Mouse (Mus musculus) layer of hippocampus, postnatal 25 days (tissue): Measurements from ENCODE around the gene Rorc. TPM values are rescaled to one million over a fixed set of nuclear protein-coding genes. Genes with fewer than 3 reads are reported as not detected.

Source experiments
- DNase-seq, 2 experiments: peaks; one replicate each; pipeline ENCODE4 v3.0.0; 2022; ENCODE audit warnings: mixed read lengths in 2 of 2, low spot score in 1 of 2; ENCODE audit errors: extremely low spot score in 1 of 2
- total RNA-seq, 2 experiments: library from RNA; stranded (reverse); gene quantifications; 2 replicates each; pipeline ENCODE4 v1.2.3; 2021

Gene Rorc
- under 1 TPM; 0.52 to 0.57 TPM for total RNA-seq

GRCm38 (mm10) chr3:94372641-94373040 lies at the start of gene Rorc:
Rorc (plus strand) TSS chr3:94372794.
- no peak for DNase-seq

GRCm38 (mm10) chr3:94328681-94329080 lies 43.9 kb upstream of the Rorc start:
- no peak for DNase-seq

DNA sequence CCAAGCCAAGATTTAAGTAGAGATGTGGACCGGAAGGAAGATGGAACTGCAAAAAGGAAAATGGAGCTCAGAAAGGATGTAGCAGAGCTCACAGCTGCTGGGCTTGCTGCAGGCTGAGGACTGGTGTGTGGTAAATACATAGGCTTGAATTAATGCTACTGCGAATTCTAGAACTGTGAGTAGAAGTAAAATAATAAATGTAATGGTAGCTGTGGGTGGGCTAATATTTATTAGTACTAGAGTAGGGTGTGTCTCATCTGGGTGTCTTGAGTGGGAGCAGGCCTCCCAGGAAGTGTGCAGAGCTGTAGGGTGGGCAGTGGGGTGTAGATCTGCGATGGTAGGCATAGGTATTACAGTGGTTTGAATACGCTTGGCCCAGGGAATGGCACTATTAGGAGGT lies 38.2 kb upstream of the Rorc start:
- no peak for DNase-seq

DNA sequence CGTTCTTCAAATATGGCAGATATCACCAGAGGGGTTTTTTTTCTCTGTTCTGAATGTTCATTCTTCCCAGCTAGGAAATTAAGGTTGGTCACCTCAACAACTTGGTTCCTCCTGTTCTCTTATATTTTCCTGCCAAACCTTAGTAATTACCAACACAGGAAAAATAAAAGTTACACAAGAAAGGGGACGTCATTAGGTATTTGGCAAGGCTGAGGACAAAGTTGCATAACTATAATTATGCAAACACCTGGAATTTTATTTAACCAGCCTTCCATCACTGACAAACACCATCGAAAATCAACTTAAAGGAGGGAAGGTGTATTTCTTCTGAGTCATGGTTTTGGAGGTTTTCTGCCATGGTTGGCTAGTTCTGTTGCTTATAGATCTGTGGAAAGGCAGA lies 34.1 kb upstream of the Rorc start:
- no peak for DNase-seq

DNA sequence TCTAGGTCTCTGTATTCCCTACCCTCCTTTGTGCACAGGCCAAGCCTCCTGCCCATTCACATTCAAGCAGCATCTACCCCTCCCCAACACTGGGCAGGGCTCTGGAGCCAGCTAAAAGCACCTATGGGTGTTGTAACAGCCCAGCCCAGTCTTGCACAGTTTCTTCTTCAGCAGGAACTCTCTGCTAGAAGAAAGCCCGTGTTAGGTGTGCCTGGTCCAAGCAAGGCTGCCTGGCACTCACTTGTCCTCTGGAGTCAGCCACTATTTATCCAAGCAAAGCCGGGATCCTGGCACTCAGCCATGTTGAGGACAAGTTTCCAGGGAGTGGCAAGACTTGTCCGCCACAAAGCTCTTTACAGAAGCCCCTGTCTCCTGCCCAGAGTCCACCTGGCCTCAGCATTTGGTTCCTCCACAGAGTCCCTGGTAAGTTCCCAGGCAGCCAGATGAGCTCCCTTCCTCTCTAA lies 30.6 kb upstream of the Rorc start, which contains the start of gene Them5:
Gene Them5 (plus strand): TSS at position 141 of the 464 bp plus-strand sequence.
- DNase-seq: no peak

GRCm38 (mm10) chr3:94342552-94342951 lies 30.0 kb upstream of the Rorc start:
- DNase-seq: no peak

GRCm38 (mm10) chr3:94344182-94344581 lies 28.4 kb upstream of the Rorc start:
- DNase-seq: no peak

DNA sequence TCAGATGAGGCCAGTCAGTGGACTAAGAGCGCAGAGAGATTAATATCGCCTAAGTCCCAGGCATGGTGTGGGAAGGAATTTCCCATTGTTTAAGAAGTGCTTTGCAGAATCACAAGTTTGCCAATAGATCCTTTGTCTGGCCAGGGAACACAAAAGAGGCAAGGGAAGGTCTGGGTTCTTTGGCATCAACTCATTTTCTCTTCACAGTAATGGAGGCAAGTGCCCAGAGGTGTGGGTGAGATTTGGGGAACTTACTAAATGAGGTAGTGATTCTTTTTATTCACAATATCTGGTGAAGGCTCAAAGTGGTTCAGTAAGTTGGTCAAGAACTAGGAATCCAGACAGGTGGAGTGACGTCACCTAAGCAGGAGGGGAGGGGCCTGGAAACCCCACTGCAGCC lies 27.7 kb upstream of the Rorc start:
- no peak for DNase-seq

DNA sequence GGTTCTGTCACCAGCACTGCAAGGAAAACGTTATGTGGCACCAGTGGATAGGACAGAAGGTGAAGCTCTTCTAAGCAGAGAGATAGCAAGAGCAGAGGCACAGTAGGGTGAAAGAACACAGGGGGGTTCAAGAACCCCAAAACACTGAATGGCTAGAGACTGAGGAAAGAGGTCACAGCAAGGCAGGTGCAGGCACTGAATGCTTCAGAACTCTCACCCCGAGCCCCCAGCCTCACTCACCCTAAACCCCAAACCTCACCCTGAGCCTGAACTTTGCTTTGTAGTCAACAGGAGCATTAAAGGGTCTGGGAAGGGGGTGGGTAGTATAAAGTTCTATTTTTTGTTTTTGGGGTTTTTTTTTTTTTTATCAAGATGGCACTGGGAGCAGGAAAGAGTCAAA lies 24.4 kb upstream of the Rorc start:
- DNase-seq: no peak

- peak in 1 of 2 experiments; percentile 47 for DNase-seq
These were observed 11.8 kb upstream of the Rorc start for GRCm38 (mm10) chr3:94360812-94361211.

- no peak for DNase-seq
These were observed 10.5 kb upstream of the Rorc start, which contains the start of gene C2cd4d for GRCm38 (mm10) chr3:94362138-94362537. C2cd4d (plus strand) TSS chr3:94362438.

GRCm38 (mm10) chr3:94363291-94364153 lies 9.1 kb upstream of the Rorc start:
- peak; percentile 24 to 42 for DNase-seq

- no peak for DNase-seq
These were observed 8.5 kb upstream of the Rorc start for GRCm38 (mm10) chr3:94364154-94364526.

DNA sequence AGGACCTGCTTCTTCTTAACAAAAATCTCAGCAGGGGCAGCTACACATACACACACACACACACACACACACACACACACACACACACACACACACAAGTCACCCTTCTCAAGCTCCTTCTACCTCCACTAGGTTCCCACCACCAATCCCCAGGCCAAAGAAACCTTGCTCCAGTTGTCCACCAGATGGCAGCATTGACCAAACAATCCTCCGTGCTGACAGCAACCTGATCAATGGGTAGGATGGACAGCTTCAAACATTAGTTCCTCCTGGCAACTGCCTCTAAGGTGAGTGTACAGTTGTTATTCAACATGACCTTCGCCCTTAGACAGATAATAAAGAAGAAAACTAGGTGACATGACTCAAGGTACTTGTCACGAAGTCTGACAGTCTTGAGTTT lies 5.8 kb upstream of the Rorc start:
- DNase-seq: peak; percentile 67 to 85

- DNase-seq: no peak
These were observed 5.1 kb upstream of the Rorc start for GRCm38 (mm10) chr3:94367511-94367910.

DNA sequence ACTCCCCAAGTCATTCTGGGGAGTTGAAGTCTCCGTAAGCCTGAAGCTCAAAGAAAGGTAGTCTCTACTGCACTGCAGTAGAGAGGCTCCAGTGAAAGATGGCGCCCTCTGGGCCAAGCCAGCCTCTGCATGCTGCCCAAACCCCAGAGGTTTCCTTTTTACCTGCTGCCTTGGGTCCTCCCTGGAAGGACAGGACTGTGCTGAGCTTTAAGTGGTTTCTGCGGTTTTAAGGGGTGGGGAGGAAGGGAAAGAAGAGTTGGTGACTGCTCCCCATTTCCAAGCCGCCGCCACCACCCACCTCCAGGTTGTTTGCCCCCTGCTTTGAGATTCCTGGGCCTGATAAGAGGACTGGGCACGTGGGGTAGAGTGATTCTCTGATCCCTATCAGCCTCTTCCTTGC lies 4.0 kb upstream of the Rorc start:
- DNase-seq: no peak

DNA sequence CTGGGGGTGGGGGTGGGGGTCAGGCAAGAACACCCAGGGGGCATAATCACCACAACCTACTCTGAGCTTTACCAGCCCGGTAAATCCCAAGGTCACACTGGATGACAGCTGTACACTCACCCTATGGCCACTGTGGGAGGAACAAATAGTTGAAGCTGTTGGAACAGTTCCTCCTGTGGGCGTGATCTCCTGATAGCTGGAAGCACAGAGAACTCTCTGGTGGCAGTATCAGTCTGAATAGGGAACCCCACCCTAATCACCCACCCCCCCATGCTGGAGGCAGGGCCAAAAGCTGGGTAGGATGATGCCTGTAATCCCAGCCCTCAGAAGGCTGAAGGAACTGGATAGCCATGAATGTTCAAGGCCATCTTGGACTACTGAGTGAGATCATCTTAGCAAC lies 2.9 kb upstream of the Rorc start:
- DNase-seq: no peak

DNA sequence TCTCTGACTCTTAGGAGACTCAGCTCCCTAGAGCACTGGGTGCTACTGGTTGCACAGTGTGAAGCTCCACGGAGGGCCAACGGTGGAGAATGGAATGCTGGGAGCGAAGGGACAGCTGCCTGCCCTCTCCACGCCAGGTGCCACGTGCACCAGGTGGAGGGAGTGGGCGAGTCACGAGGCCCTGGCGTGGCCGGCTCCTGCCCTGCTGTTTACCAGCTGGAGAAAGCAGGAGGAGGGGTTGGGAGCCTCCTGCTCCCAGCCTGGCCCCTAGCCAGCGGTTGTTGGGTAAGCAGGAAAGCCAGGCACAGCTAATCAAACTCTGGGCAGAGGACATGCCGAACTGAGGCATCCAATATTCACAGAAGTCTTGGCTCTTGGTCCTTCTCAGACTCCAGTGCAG lies 957 bp upstream of the Rorc start:
- DNase-seq: peak in 1 of 2 experiments; percentile 51

DNA sequence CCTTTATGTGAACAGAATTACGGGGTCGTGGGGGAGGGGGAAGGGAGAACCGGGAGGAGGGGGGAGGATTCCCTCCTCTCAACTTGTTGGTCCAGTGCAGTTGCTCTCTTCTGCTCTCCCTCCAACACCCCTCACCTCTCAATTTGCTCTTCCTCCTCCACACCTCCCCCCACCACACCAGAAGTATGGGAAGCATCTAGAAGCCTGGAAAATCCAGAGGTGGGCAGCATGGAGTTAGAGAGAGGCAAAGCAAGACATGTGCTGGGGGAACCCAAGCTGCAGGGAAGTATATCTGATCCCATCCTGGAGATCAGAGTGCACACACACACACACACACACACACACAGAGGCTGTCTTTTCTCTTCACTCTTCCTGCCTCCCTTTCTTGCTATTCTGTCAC lies 556 bp upstream of the Rorc start:
- DNase-seq: no peak

- DNase-seq: no peak
These were observed 496 bp downstream of the Rorc start for GRCm38 (mm10) chr3:94373090-94373489.

- DNase-seq: no peak
These were observed 1.0 kb downstream of the Rorc start for GRCm38 (mm10) chr3:94373597-94374011.

DNA sequence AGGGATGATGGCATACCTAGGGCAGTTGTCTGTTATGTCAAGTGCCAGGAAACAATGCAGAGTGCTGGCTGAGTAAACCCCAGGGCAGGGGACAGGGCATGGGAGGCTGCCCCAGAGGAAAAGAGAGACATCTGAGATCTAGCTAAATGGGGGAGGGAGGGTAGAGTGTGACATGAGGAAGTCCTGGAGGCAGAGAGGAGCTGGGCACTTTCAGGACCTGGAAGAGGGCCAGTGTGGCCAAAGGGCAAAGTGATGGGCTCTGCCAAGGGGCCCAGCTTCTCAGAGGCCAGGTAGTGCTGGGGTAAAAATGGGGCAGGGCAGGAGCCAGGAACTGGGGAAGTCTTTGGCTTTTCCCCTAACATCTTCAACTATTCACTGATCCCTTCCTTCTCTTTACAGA lies 2.0 kb downstream of the Rorc start:
- DNase-seq: no peak
